ENCODE assay signal across 8 mouse cellular contexts in genomic region chr13:99900965-99901364, GRCm38 (mm10). TPM values are rescaled to one million over a fixed set of nuclear protein-coding genes. Genes with fewer than 3 reads are reported as not detected.
A peak's percentile ranks its signal among the peaks of the same experiment; 100 is the strongest.
DNase-seq lines count a peak whose midpoint lies in the region; ATAC-seq and TF ChIP-seq lines count a peak whose summit lies in the region.

Gene Cartpt (minus strand): TSS chr13:99901091.

- 43% methylated on average over 9 of the region's 9 CpGs for WGBS in heart, embryonic 11.5 days (ENCODE audit: insufficient replicate concordance)
- 45% methylated on average over 9 of the region's 9 CpGs for WGBS in hindbrain, embryonic 10.5 days
- WGBS in limb, embryonic 15.5 days: 47% methylated on average over 9 of the region's 9 CpGs

- peak within 1 kb of the TSS; percentile 16; the same call in 1 of the 2 replicates for H3K4me3 ChIP-seq in heart, embryonic 11.5 days (ENCODE audit: low read depth, low read length)
- H3K4me3 ChIP-seq in ES-E14 (ENCODE audit: insufficient read depth in 1 of 2, low read depth in 1 of 2, low read length in 2 of 2, poor library complexity in 1 of 2, severe bottlenecking in 1 of 2): peak within 1 kb of the TSS; percentile 49 to 50; a peak in 3 of 4 replicates
- H3K4me3 ChIP-seq in hindbrain, embryonic 10.5 days: peak within 1 kb of the TSS; percentile 53
- peak within 1 kb of the TSS; percentile 19 for H3K4me3 ChIP-seq in limb, embryonic 15.5 days

- no peak within 1 kb of the TSS for H3K27ac ChIP-seq in heart, embryonic 11.5 days (ENCODE audit: low read depth, low read length)
- H3K27ac ChIP-seq in ES-E14 (ENCODE audit: insufficient read depth, low read depth, low read length, poor library complexity, severe bottlenecking): no peak within 1 kb of the TSS
- peak within 1 kb of the TSS; percentile 53 for H3K27ac ChIP-seq in hindbrain, embryonic 10.5 days
- no peak within 1 kb of the TSS for H3K27ac ChIP-seq in limb, embryonic 15.5 days

- H3K4me1 ChIP-seq in heart, embryonic 11.5 days (ENCODE audit: control insufficient read depth, insufficient read depth, low read length): no peaks in the 10 kb centered on the region
- H3K4me1 ChIP-seq in ES-E14 (ENCODE audit: control insufficient read depth in 2 of 2, insufficient read depth in 2 of 2, low read length in 2 of 2, poor library complexity in 1 of 2): no peaks in the 10 kb centered on the region
- H3K4me1 ChIP-seq in hindbrain, embryonic 10.5 days (replicated peaks): peaks cover 15% of the 10 kb centered on the region
- peaks cover 12% of the 10 kb centered on the region for H3K4me1 ChIP-seq in limb, embryonic 15.5 days

- in situ Hi-C loops in ES-E14 (cut with MboI; ENCODE audit: low sequenced_read_pairs in 2 of 2, unreplicated experiment in 2 of 2): no loop called here

- ATAC-seq in heart, embryonic 11.5 days (replicated peaks; ENCODE audit: insufficient number of reproducible peaks, low FRiP score, low TSS enrichment): no peak
- ATAC-seq in limb, embryonic 15.5 days (ENCODE audit: insufficient number of reproducible peaks, low FRiP score, low TSS enrichment, low read depth): no peak

- intact Hi-C loops in heart, postnatal 10 days (cut with DNase I): no loop called here

- H3K9ac ChIP-seq in heart, embryonic 11.5 days (ENCODE audit: low read depth, low read length): no peak within 1 kb of the TSS
- H3K9ac ChIP-seq in ES-E14 (ENCODE audit: insufficient read depth, low read depth, low read length, poor library complexity, severe bottlenecking): no peak within 1 kb of the TSS
- H3K9ac ChIP-seq in limb, embryonic 15.5 days: no peak within 1 kb of the TSS

- H3K9me3 ChIP-seq in heart, embryonic 11.5 days (replicated peaks; ENCODE audit: control insufficient read depth, low read length): no peaks in the 10 kb centered on the region
- no peaks in the 10 kb centered on the region for H3K9me3 ChIP-seq in ES-E14 (ENCODE audit: control insufficient read depth, insufficient read depth, low read depth, low read length)
- H3K9me3 ChIP-seq in hindbrain, embryonic 10.5 days: no peaks in the 10 kb centered on the region
- H3K9me3 ChIP-seq in limb, embryonic 15.5 days: no peaks in the 10 kb centered on the region

- H3K27me3 ChIP-seq in heart, embryonic 11.5 days (ENCODE audit: control insufficient read depth, insufficient read depth, low read length): peaks cover 28% of the 10 kb centered on the region
- H3K27me3 ChIP-seq in hindbrain, embryonic 10.5 days (ENCODE audit: insufficient read depth, poor library complexity, severe bottlenecking): peaks cover 47% of the 10 kb centered on the region
- H3K27me3 ChIP-seq in limb, embryonic 15.5 days: peaks cover 39% of the 10 kb centered on the region

- DNase-seq in heart, postnatal 10 days: no peak
- DNase-seq in ES-E14 (ENCODE audit: low read depth, low spot score): no peak
- no peak for DNase-seq in hindbrain, embryonic 10.5 days (ENCODE audit: low spot score)
- DNase-seq in embryo, embryonic 9.5 days (ENCODE audit: extremely low spot score): no peak
- DNase-seq in adrenal gland, postnatal 36 days: no peak
- DNase-seq in thymus, adult 18-20 months: no peak

- no peaks in the 10 kb centered on the region for H3K36me3 ChIP-seq in heart, embryonic 11.5 days (ENCODE audit: control insufficient read depth, insufficient read depth, low read length)
- no peaks in the 10 kb centered on the region for H3K36me3 ChIP-seq in ES-E14 (ENCODE audit: control insufficient read depth, insufficient read depth, low read length, poor library complexity, severe bottlenecking)
- no peaks in the 10 kb centered on the region for H3K36me3 ChIP-seq in hindbrain, embryonic 10.5 days
- no peaks in the 10 kb centered on the region for H3K36me3 ChIP-seq in limb, embryonic 15.5 days

- peak within 1 kb of the TSS; percentile 42 for H3K4me2 ChIP-seq in heart, embryonic 11.5 days
- peak within 1 kb of the TSS; percentile 32; the same call in 1 of the 2 replicates for H3K4me2 ChIP-seq in limb, embryonic 15.5 days

TF ChIP-seq in ES-E14, 5 proteins besides CTCF, POLR2A, EP300 and RAD21:
- TF ChIP-seq MAFK (IDR thresholded peaks at IDR 0.05; ENCODE audit: insufficient read depth, low read depth, low read length) (no peak), ZNF384 (IDR thresholded peaks at IDR 0.05; ENCODE audit: low read depth, low read length) (no peak), HCFC1 (IDR thresholded peaks at IDR 0.05; ENCODE audit: borderline replicate concordance, insufficient read depth, low read length) (no peak), CHD2 (IDR thresholded peaks at IDR 0.05; ENCODE audit: low read depth, low read length) (no peak), ZC3H11A (IDR thresholded peaks at IDR 0.05; ENCODE audit: borderline replicate concordance, low read depth, low read length) (no peak)
TF ChIP-seq in ES-E14: peak in this region for 0.

RNA-seq across cellular contexts. Expression of gene Cartpt, which starts in this region (rescaled TPM):
- polyA plus RNA-seq in heart, embryonic 11.5 days (2014; fragmentation: Nextera tagmentation; extraction: Ambion mirVana): 0.37 and 0.62 TPM in 2 replicates
- total RNA-seq in heart, postnatal 10 days (2021): under 1 TPM in 1 of 2 experiments, not detected in 1; 0.29 TPM
- total RNA-seq in ES-E14 (2012; rRNA removed): not detected in 2 replicates
- 9.3 and 31.1 TPM in 2 replicates for polyA plus RNA-seq in hindbrain, embryonic 10.5 days (2016; fragmentation: Nextera tagmentation; extraction: Ambion mirVana)
- 0.24 TPM in 1 of 2 replicates, not detected in the other for polyA plus RNA-seq in limb, embryonic 15.5 days (2015; fragmentation: Nextera tagmentation; extraction: Ambion mirVana)
- 1 to 10 TPM; 6.0 to 6.2 TPM for total RNA-seq in adrenal gland, postnatal 36 days (2021)
